ENCODE assay signal across 24 mouse cellular contexts in genomic region chr10:119943906-119944305, GRCm38 (mm10).
"Had no signal": no experiment of that assay in that cellular context is flagged by ENCODE, and none has a peak within 500 bp of the region (broad histone marks: within the 10 kb centered on the region; RNA-seq: fewer than 3 reads in every experiment).

No protein-coding gene starts in this region.

- ATAC-seq: hindbrain, embryonic 16.5 days; inflammation-experienced regulatory T-cells, adult 6 months; intestine, embryonic 15.5 days; intestine, postnatal 0 days; liver, embryonic 12.5 days had no signal

- H3K36me3 ChIP-seq: heart, embryonic 13.5 days; heart, embryonic 15.5 days; hindbrain, embryonic 12.5 days; intestine, embryonic 15.5 days; limb, embryonic 15.5 days; liver, embryonic 12.5 days had no signal

- H3K4me3 ChIP-seq: gastrocnemius, adult 2 months; heart, adult 2 months; heart, embryonic 13.5 days; heart, embryonic 15.5 days; hindbrain, embryonic 10.5 days; hindbrain, embryonic 12.5 days; intestine, embryonic 15.5 days; layer of hippocampus, adult 2 months; left cerebral cortex, adult 2 months; limb, embryonic 15.5 days; liver, embryonic 12.5 days had no signal

- H3K4me2 ChIP-seq: heart, embryonic 11.5 days; heart, embryonic 13.5 days; heart, embryonic 15.5 days; hindbrain, embryonic 12.5 days; hindbrain, embryonic 14.5 days; intestine, embryonic 15.5 days; limb, embryonic 15.5 days; liver, embryonic 12.5 days had no signal

- H3K9me3 ChIP-seq: heart, embryonic 13.5 days; heart, embryonic 15.5 days; hindbrain, embryonic 10.5 days; hindbrain, embryonic 12.5 days; intestine, embryonic 15.5 days; limb, embryonic 15.5 days; liver, embryonic 12.5 days had no signal

- H3K9ac ChIP-seq: heart, embryonic 13.5 days; heart, embryonic 15.5 days; hindbrain, embryonic 12.5 days; hindbrain, embryonic 14.5 days; intestine, embryonic 15.5 days; limb, embryonic 15.5 days; liver, embryonic 12.5 days; liver, embryonic 14.5 days had no signal

- H3K4me1 ChIP-seq: heart, embryonic 13.5 days; heart, embryonic 15.5 days; hindbrain, embryonic 10.5 days; intestine, embryonic 15.5 days; liver, embryonic 12.5 days had no signal

- H3K27me3 ChIP-seq: heart, embryonic 13.5 days; heart, embryonic 15.5 days; hindbrain, embryonic 12.5 days; intestine, embryonic 15.5 days; limb, embryonic 15.5 days; liver, embryonic 12.5 days had no signal

- DNase-seq: gastrocnemius, adult 2 months; gastrocnemius, postnatal 10 days; gastrocnemius, postnatal 25 days; heart, adult 2 months; heart, postnatal 4 days; kidney, adult 18-20 months; kidney, adult 8-10 months; kidney, postnatal 10 days; kidney, postnatal 4 days had no signal

- H3K27ac ChIP-seq: gastrocnemius, adult 2 months; heart, adult 2 months; heart, embryonic 13.5 days; heart, embryonic 15.5 days; hindbrain, embryonic 10.5 days; hindbrain, embryonic 12.5 days; hindbrain, embryonic 14.5 days; intestine, embryonic 15.5 days; layer of hippocampus, adult 2 months; left cerebral cortex, adult 2 months; limb, embryonic 15.5 days; liver, embryonic 12.5 days; liver, embryonic 14.5 days had no signal
